Mouse (Mus musculus) CH12.LX (cell line): Measurements from ENCODE around the gene Trnt1. TPM values are rescaled to one million over a fixed set of nuclear protein-coding genes. Genes with fewer than 3 reads are reported as not detected.
A peak's percentile ranks its signal among the peaks of the same experiment; 100 is the strongest.

ENCODE experiments used
- DNase-seq: peaks from one replicate; pipeline ENCODE4 v3.0.0-alpha.2; 2013; ENCODE audit errors: extremely low read depth
- H3K27ac ChIP-seq: 2 replicates; pipeline ENCODE4 v1.5.1; 2012; ENCODE audit warnings: low read depth, mild to moderate bottlenecking, control low read depth, moderate library complexity; ENCODE audit not compliant: insufficient read depth
- H3K27me3 ChIP-seq: replicated peaks from 2 replicates; pipeline ENCODE3; 2012; ENCODE audit warnings: inconsistent platforms
- H3K36me3 ChIP-seq, 2 experiments: replicated peaks in 1 of 2; 2 replicates each; pipeline versions ENCODE3 to v1.6.1; 2012; ENCODE audit warnings: inconsistent platforms in 1 of 2, low read length in 1 of 2, mild to moderate bottlenecking in 1 of 2, mixed read lengths in 1 of 2, moderate library complexity in 1 of 2; ENCODE audit not compliant: control insufficient read depth in 1 of 2, insufficient read depth in 1 of 2
- H3K4me1 ChIP-seq, 2 experiments: 2 replicates each; pipeline ENCODE4 v1.6.1; 2012; ENCODE audit warnings: inconsistent platforms in 1 of 2, moderate library complexity in 1 of 2; ENCODE audit not compliant: insufficient read depth in 2 of 2, control insufficient read depth in 1 of 2
- H3K4me2 ChIP-seq: 2 replicates; pipeline ENCODE4 v1.6.1; 2012; ENCODE audit warnings: low read depth, mild to moderate bottlenecking, control low read depth; ENCODE audit not compliant: poor library complexity, insufficient read depth, severe bottlenecking
- H3K4me3 ChIP-seq, 3 experiments: fragments of 150-350 bp in 1 of 3; sonication (generic) in 1 of 3; replicated peaks in 1 of 3; 2 replicates each; pipeline versions ENCODE3 to v1.5.1; 2011 to 2012; ENCODE audit warnings: low read depth in 2 of 3, low read length in 2 of 3, mild to moderate bottlenecking in 2 of 3, moderate library complexity in 2 of 3, control low read depth in 1 of 3, improper control_type of control experiment in 1 of 3, inconsistent platforms in 1 of 3, mixed read lengths in 1 of 3; ENCODE audit not compliant: poor library complexity in 1 of 3
- H3K79me2 ChIP-seq: replicated peaks from 2 replicates; pipeline ENCODE4 v1.6.1; 2012; ENCODE audit warnings: mild to moderate bottlenecking, moderate library complexity; ENCODE audit not compliant: control insufficient read depth, poor library complexity, insufficient read depth, severe bottlenecking; ENCODE audit errors: extremely low read depth
- H3K9ac ChIP-seq: 2 replicates; pipeline ENCODE4 v1.6.1; 2012; ENCODE audit warnings: low read depth, mild to moderate bottlenecking, control low read depth, moderate library complexity; ENCODE audit not compliant: insufficient read depth
- H3K9me3 ChIP-seq: replicated peaks from 2 replicates; pipeline ENCODE3; 2012; ENCODE audit warnings: low read length, inconsistent platforms, mixed read lengths
- BHLHE40 ChIP-seq: IDR thresholded peaks from 2 replicates; pipeline ENCODE4 v1.6.1; 2011; ENCODE audit warnings: mild to moderate bottlenecking, low read depth, low read length, improper control_type of control experiment
- CHD1 ChIP-seq: IDR thresholded peaks from 2 replicates; pipeline ENCODE4 v1.6.1; 2012; ENCODE audit warnings: low read depth, low read length, improper control_type of control experiment, inconsistent platforms
- CHD2 ChIP-seq: IDR thresholded peaks from 2 replicates; pipeline ENCODE4 v1.6.1; 2011; ENCODE audit warnings: low read length, improper control_type of control experiment
- E2F4 ChIP-seq: IDR thresholded peaks from 2 replicates; pipeline ENCODE4 v1.6.1; 2011; ENCODE audit warnings: low read depth, low read length, improper control_type of control experiment; ENCODE audit not compliant: insufficient replicate concordance
- ELF1 ChIP-seq: IDR thresholded peaks from 2 replicates; pipeline ENCODE4 v1.6.1; 2014; ENCODE audit warnings: low read depth, mild to moderate bottlenecking, inconsistent platforms, low read length, improper control_type of control experiment
- EP300 ChIP-seq: IDR thresholded peaks from 2 replicates; pipeline ENCODE4 v1.6.1; 2011; ENCODE audit warnings: low read length, improper control_type of control experiment
- GABPA ChIP-seq: IDR thresholded peaks from 2 replicates; pipeline ENCODE4 v1.6.1; 2012; ENCODE audit warnings: low read depth, low read length, improper control_type of control experiment, inconsistent platforms; ENCODE audit not compliant: insufficient replicate concordance
- MAFK ChIP-seq: IDR thresholded peaks from 2 replicates; pipeline ENCODE4 v1.6.1; 2011; ENCODE audit warnings: low read length, improper control_type of control experiment; ENCODE audit not compliant: insufficient replicate concordance
- MAX ChIP-seq: IDR thresholded peaks from 2 replicates; pipeline ENCODE4 v1.6.1; 2011; ENCODE audit warnings: low read length, improper control_type of control experiment
- MEF2A ChIP-seq: IDR thresholded peaks from 2 replicates; pipeline ENCODE4 v1.6.1; 2014; ENCODE audit warnings: low read depth, mild to moderate bottlenecking, inconsistent platforms, low read length, improper control_type of control experiment, borderline replicate concordance
- MXI1 ChIP-seq: IDR thresholded peaks from 2 replicates; pipeline ENCODE4 v1.6.1; 2011; ENCODE audit warnings: mild to moderate bottlenecking, low read depth, low read length, improper control_type of control experiment
- MYC ChIP-seq: IDR thresholded peaks from 2 replicates; pipeline ENCODE4 v1.6.1; 2011; ENCODE audit warnings: low read depth, mild to moderate bottlenecking, improper control_type of control experiment, low read length
- NELFE ChIP-seq: IDR thresholded peaks from 2 replicates; pipeline ENCODE4 v1.6.1; 2011; ENCODE audit warnings: low read depth, low read length, improper control_type of control experiment
- POLR2A ChIP-seq: IDR thresholded peaks from 2 replicates; pipeline ENCODE4 v1.6.1; 2011; ENCODE audit warnings: low read depth, mild to moderate bottlenecking, improper control_type of control experiment, low read length
- POLR2AphosphoS2 ChIP-seq: IDR thresholded peaks from 2 replicates; pipeline ENCODE4 v1.6.1; 2011; ENCODE audit warnings: low read depth, low read length, improper control_type of control experiment
- RCOR1 ChIP-seq: conservative IDR thresholded peaks from 2 replicates; pipeline ENCODE4 v1.6.1; 2012; ENCODE audit warnings: low read depth, mild to moderate bottlenecking, inconsistent platforms, low read length, improper control_type of control experiment
- SIN3A ChIP-seq: IDR thresholded peaks from 2 replicates; pipeline ENCODE4 v1.6.1; 2012; ENCODE audit warnings: low read length, improper control_type of control experiment, inconsistent platforms
- SMC3 ChIP-seq: IDR thresholded peaks from 2 replicates; pipeline ENCODE4 v1.6.1; 2011; ENCODE audit warnings: low read depth, low read length, improper control_type of control experiment
- TBP ChIP-seq: conservative IDR thresholded peaks from 2 replicates; pipeline ENCODE4 v1.6.1; 2011; ENCODE audit warnings: low read depth, low read length, improper control_type of control experiment
- TCF12 ChIP-seq: IDR thresholded peaks from 2 replicates; pipeline ENCODE4 v1.6.1; 2014; ENCODE audit warnings: low read depth, mild to moderate bottlenecking, inconsistent platforms, low read length, improper control_type of control experiment
- USF1 ChIP-seq: IDR thresholded peaks from 2 replicates; pipeline ENCODE4 v1.6.1; 2014; ENCODE audit warnings: low read depth, mild to moderate bottlenecking, inconsistent platforms, low read length, improper control_type of control experiment
- USF2 ChIP-seq: conservative IDR thresholded peaks from 2 replicates; pipeline ENCODE4 v1.6.1; 2011; ENCODE audit warnings: low read depth, low read length, improper control_type of control experiment
- ZNF384 ChIP-seq: IDR thresholded peaks from 2 replicates; pipeline ENCODE4 v1.6.1; 2012; ENCODE audit warnings: low read depth, low read length, improper control_type of control experiment, inconsistent platforms
- dilution Hi-C: fragments of 300-500 bp; cut with MboI; formaldehyde crosslinking; loops from 2 replicates; pipeline ENCODE4 v1.14.3; 2020; ENCODE audit warnings: low sequenced_read_pairs; ENCODE audit not compliant: extremely low pct_unique_long_range_greater_than_20kb, extremely low pct_ligation_motif_present
- in situ Hi-C: fragments of 300-500 bp; cut with MboI; formaldehyde crosslinking; loops from 3 replicates; pipeline ENCODE4 v1.14.3; 2019; ENCODE audit warnings: low sequenced_read_pairs, low pct_ligation_motif_present, low pct_unique_long_range_greater_than_20kb, mixed read lengths
- polyA plus RNA-seq: library from polyadenylated mRNA; unstranded; fragments of >175 nt; gene quantifications from 2 replicates; pipeline ENCODE4 v1.2.1, GENCODE M21; 2012; ENCODE audit warnings: low read depth; ENCODE audit not compliant: insufficient read length
- total RNA-seq, 2 experiments: library from RNA; depleted of rRNA; stranded (reverse); fragments of 300-350 nt in 1 of 2; fragments of >200 nt in 1 of 2; gene quantifications; 2 replicates each; pipeline ENCODE4 v1.2.3; 2012 to 2014

Trnt1 gene
- total and polyA plus RNA-seq, 3 experiments, result 106 to 239 (median 159) TPM

DNA sequence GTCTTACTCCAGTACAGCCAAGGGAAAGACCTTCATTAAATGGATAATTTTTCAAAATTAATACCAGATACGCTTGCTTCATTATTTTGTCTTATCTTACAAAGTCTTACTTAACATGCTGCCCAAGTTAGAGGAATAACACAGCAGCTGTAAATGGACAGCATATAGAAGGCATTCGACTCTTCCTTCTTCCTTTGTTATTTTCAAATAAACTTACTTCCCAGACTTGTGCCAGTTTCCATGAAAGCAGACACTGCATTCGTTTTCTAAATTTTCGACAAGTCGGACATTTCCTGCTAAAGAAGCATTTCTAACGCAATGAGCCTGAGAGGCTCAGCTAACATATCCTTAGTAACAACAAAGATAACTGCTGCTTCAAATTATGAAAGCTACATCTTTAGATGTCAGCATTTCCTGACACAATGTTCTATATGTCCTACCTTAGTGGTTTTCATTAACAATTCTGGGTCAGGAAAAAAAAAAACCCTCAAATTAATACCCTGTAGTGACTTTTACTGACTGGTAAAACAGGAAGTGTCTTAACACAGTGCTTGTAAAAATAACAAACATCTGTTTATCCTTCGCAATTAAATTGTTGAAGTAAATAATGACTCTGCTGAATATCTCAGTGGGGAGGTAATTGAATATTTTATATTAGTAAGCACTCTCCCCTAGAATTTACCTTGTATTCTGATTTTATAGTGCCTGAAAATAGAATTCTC, 23.1 kb upstream of the Trnt1 start:
- Histone ChIP-seq H3K79me2 (peaks cover 37% of the 10 kb centered on the region), H3K4me3 (peak overlapping the region; percentile 65 to 95 (median 67)), H3K27ac (peak overlapping the region; percentile 41; the same call in 1 of the 2 replicates), H3K4me2 (peak overlapping the region; percentile 67)
- DNase-seq, result no peak
- TF ChIP-seq SIN3A (peak; percentile 53; the same call in 1 of the 2 replicates), CHD1 (peak; percentile 92), NELFE (no peak), E2F4 (no peak), ELF1 (peak; percentile 28; the same call in 1 of the 2 replicates), ZNF384 (peak; percentile 54; the same call in 1 of the 2 replicates)
- TF ChIP-seq, all 38 proteins: peak for 4
- Histone ChIP-seq H3K4me1 (peaks cover 10 to 42% of the 10 kb centered on the region in 2 experiments; a peak in 3 of 4 replicates), H3K9me3 (no peaks in the 10 kb centered on the region), H3K9ac (peak overlapping the region; percentile 100), H3K36me3 (peaks cover 11 to 16% of the 10 kb centered on the region in 2 experiments), H3K27me3 (no peaks in the 10 kb centered on the region)
- dilution Hi-C loops (no loop called here), in situ Hi-C loops (no loop called here)

DNA sequence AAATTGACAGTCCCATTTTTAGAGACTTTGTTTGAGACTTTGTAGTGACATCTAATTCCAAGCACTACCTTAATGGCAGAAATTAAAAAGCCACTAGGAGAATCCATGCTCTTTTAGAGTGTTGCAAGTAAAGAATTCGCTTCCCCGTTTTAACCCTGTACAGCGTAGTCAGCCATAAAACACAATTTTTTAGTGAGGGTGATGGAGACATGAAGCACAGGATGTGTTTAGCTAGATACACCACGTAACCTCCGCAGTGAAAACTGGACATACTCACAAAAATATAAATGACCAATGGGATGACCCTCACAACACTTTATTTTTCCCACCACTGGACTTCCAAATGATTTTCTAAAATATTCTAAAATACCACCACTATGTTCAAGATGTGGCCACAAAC, 21.7 kb upstream of the Trnt1 start:
- Histone ChIP-seq H3K27me3 (no peaks in the 10 kb centered on the region), H3K79me2 (peaks cover 28% of the 10 kb centered on the region), H3K4me1 (peaks cover 2 to 33% of the 10 kb centered on the region in 2 experiments; a peak in 2 of 4 replicates), H3K4me2 (peak overlapping the region; percentile 29), H3K4me3 (peak overlapping the region; percentile 65 to 95 (median 92)), H3K36me3 (peaks cover 0 to 3% of the 10 kb centered on the region in 2 experiments), H3K9me3 (no peaks in the 10 kb centered on the region), H3K9ac (peak overlapping the region; percentile 100), H3K27ac (peak overlapping the region; percentile 99)
- DNase-seq, result no peak
- TF ChIP-seq MXI1 (0 out of 2 replicates have a peak, but pooled peaks have one; percentile 29), CHD1 (peak; percentile 93), POLR2A (no peak), MAFK (peak; percentile 5; the same call in 1 of the 2 replicates), EP300 (0 out of 2 replicates have a peak, but pooled peaks have one; percentile 8)
- dilution Hi-C loops, result no loop called here
- in situ Hi-C loops, result no loop called here

DNA sequence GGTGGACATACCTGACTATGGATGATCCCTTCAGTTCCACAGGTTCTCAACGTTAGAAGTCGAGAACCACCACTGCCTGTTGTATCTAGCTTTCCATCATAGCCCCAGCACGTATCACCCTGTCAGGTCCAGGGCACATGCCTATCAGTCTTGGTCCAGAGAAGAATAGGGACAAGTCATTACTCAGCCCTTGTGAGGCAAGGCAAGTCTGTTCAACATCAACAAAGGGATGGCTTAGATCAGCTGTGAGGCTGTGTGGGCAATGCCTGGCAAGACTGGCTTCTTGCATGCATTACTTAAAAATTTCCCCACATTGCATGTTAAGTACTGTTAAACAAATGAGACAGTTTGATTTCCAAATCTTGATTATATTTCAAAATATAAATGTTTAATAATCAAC, 21.1 kb upstream of the Trnt1 start:
- dilution Hi-C loops, result no loop called here
- in situ Hi-C loops, result no loop called here
- TF ChIP-seq POLR2A (peak; percentile 76), MAX (no peak), MAFK (no peak), TCF12 (peak; percentile 53; the same call in 1 of the 2 replicates), TBP (peak; percentile 92), NELFE (peak; percentile 72), MYC (0 out of 2 replicates have a peak, but pooled peaks have one; percentile 16), USF2 (no peak), MEF2A (no peak), BHLHE40 (peak; percentile 70), USF1 (no peak), SIN3A (peak; percentile 98), POLR2AphosphoS2 (peak; percentile 64; the same call in 1 of the 2 replicates), SMC3 (no peak), ZNF384 (no peak), RCOR1 (no peak), GABPA (no peak), CHD2 (no peak), E2F4 (no peak)

More for the DNA sequence above, 21.1 kb upstream of the Trnt1 start:
- Histone ChIP-seq H3K9me3 (no peaks in the 10 kb centered on the region), H3K36me3 (no peaks in the 10 kb centered on the region), H3K27ac (peak overlapping the region; percentile 99), H3K4me2 (peak overlapping the region; percentile 29), H3K27me3 (no peaks in the 10 kb centered on the region), H3K4me3 (peak overlapping the region; percentile 65 to 95 (median 92)), H3K79me2 (peaks cover 25% of the 10 kb centered on the region), H3K4me1 (peaks cover 2 to 28% of the 10 kb centered on the region in 2 experiments; a peak in 2 of 4 replicates), H3K9ac (peak overlapping the region; percentile 100)
- DNase-seq, result peak; percentile 85
